ENCODE assay signal across 31 mouse cellular contexts in the genomic region with DNA sequence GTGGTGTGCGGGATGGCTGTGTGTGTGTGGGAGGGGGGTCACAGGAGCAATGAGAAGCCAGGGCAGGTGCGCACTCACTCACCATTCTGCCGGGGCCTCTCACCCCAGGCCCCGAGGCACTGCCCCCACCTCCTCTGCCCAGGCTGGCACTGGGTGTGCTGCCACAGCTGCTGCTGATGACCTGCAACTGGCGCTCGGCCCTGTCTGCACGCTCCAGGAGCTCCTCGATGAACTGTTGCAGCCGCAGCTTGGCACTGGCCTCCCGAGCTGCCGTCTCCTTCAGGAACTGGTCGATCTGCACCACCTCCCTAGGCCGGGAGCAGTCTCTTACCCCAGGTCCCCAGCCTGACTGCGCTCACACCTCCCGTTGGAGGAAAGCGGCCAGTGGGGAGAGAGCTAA. TPM values are rescaled to one million over a fixed set of nuclear protein-coding genes. Genes with fewer than 3 reads are reported as not detected.
A peak's percentile ranks its signal among the peaks of the same experiment; 100 is the strongest.
DNase-seq lines count a peak whose midpoint lies in the region; ATAC-seq and TF ChIP-seq lines count a peak whose summit lies in the region.
"Had no signal": no experiment of that assay in that cellular context is flagged by ENCODE, and none has a peak within 500 bp of the region (broad histone marks: within the 10 kb centered on the region; RNA-seq: fewer than 3 reads in every experiment).

No protein-coding gene starts in this region.

- H3K36me3 ChIP-seq in hindbrain, embryonic 15.5 days = 0 out of 2 replicates have a peak, but pooled peaks cover 6% of the 10 kb centered on the region
- no peaks in the 10 kb centered on the region for H3K36me3 ChIP-seq in hindbrain, embryonic 10.5 days
- H3K36me3 ChIP-seq in kidney, postnatal 0 days (ENCODE audit: insufficient read depth, low read length) = no peaks in the 10 kb centered on the region
- H3K36me3 ChIP-seq in limb, embryonic 10.5 days = peaks cover 9% of the 10 kb centered on the region; the same call in 1 of the 2 replicates
- H3K36me3 ChIP-seq: embryonic facial prominence, embryonic 15.5 days; heart, embryonic 10.5 days; stomach, embryonic 15.5 days had no signal

- WGBS in hindbrain, embryonic 15.5 days = 60% methylated on average over 16 of the region's 16 CpGs
- WGBS in hindbrain, embryonic 10.5 days = 69% methylated on average over 16 of the region's 16 CpGs
- WGBS in kidney, postnatal 0 days = 25% methylated on average over 16 of the region's 16 CpGs
- 75% methylated on average over 16 of the region's 16 CpGs for whole genome bisulfite sequencing in limb, embryonic 10.5 days

- peak; percentile 31 for ATAC-seq in hindbrain, embryonic 15.5 days (ENCODE audit: low FRiP score, low read depth)
- peak; percentile 51; the same call in 1 of the 2 replicates for ATAC-seq in kidney, postnatal 0 days (replicated peaks; ENCODE audit: low FRiP score, low read depth)
- ATAC-seq: activated CD4-positive, CD25-positive, alpha-beta regulatory T cell, adult 4 months; forebrain, embryonic 16.5 days; intestine, embryonic 16.5 days; liver, postnatal 0 days; lung, postnatal 0 days had no signal

- no peak for TF ChIP-seq CTCF in left cerebral cortex, adult 2 months (IDR thresholded peaks at IDR 0.05)
- no peak for TF ChIP-seq CTCF in kidney, postnatal 0 days (IDR thresholded peaks at IDR 0.05; ENCODE audit: low read depth)

- no peak overlapping the region for H3K9ac ChIP-seq in hindbrain, embryonic 15.5 days
- H3K9ac ChIP-seq in kidney, postnatal 0 days (ENCODE audit: low read depth, low read length) = no peak overlapping the region
- H3K9ac ChIP-seq: embryonic facial prominence, embryonic 15.5 days; liver, postnatal 0 days; stomach, embryonic 15.5 days had no signal

- DNase-seq in hindbrain, embryonic 10.5 days (ENCODE audit: low spot score) = no peak
- no peak for DNase-seq in left cerebral cortex, adult 2 months (ENCODE audit: extremely low spot score in 1 of 2, low spot score in 2 of 2)
- no peak for DNase-seq in left cerebral cortex, postnatal 10 days (ENCODE audit: extremely low spot score in 1 of 2, low spot score in 2 of 2)
- peak; percentile 65 for DNase-seq in kidney, postnatal 0 days (ENCODE audit: low spot score)
- peak; percentile 66 to 74 for DNase-seq in kidney, postnatal 4 days
- no peak for DNase-seq in limb, embryonic 10.5 days (ENCODE audit: low spot score)
- DNase-seq: adrenal gland, adult 8-10 months; cerebellum, adult 18-20 months; gastrocnemius, postnatal 10 days; liver, postnatal 0 days; right cerebral cortex, adult 18-20 months; thymus, adult 2 months; thymus, postnatal 4 days had no signal

- peaks cover 13% of the 10 kb centered on the region for H3K4me1 ChIP-seq in hindbrain, embryonic 15.5 days (replicated peaks)
- H3K4me1 ChIP-seq in hindbrain, embryonic 10.5 days (replicated peaks) = peaks cover 16% of the 10 kb centered on the region
- no peaks in the 10 kb centered on the region for H3K4me1 ChIP-seq in kidney, postnatal 0 days (replicated peaks; ENCODE audit: insufficient read depth, low read length)
- H3K4me1 ChIP-seq in limb, embryonic 10.5 days = peaks cover 39% of the 10 kb centered on the region

- no peak overlapping the region for H3K4me3 ChIP-seq in hindbrain, embryonic 15.5 days
- H3K4me3 ChIP-seq in hindbrain, embryonic 10.5 days = no peak overlapping the region
- no peak overlapping the region for H3K4me3 ChIP-seq in left cerebral cortex, adult 2 months
- H3K4me3 ChIP-seq in kidney, postnatal 0 days (replicated peaks; ENCODE audit: low read depth, low read length) = no peak overlapping the region
- no peak overlapping the region for H3K4me3 ChIP-seq in limb, embryonic 10.5 days
- H3K4me3 ChIP-seq: embryonic facial prominence, embryonic 15.5 days; heart, embryonic 10.5 days; stomach, embryonic 15.5 days had no signal

- H3K4me2 ChIP-seq in hindbrain, embryonic 15.5 days = no peak overlapping the region
- H3K4me2 ChIP-seq in kidney, postnatal 0 days (ENCODE audit: low read length) = no peak overlapping the region
- H3K4me2 ChIP-seq: embryonic facial prominence, embryonic 15.5 days; midbrain, embryonic 11.5 days; stomach, embryonic 15.5 days had no signal

- peaks cover 24% of the 10 kb centered on the region for H3K27me3 ChIP-seq in hindbrain, embryonic 15.5 days
- peaks cover 82% of the 10 kb centered on the region for H3K27me3 ChIP-seq in hindbrain, embryonic 10.5 days (ENCODE audit: insufficient read depth, poor library complexity, severe bottlenecking)
- H3K27me3 ChIP-seq in kidney, postnatal 0 days (ENCODE audit: insufficient read depth, low read length) = peaks cover 23% of the 10 kb centered on the region
- H3K27me3 ChIP-seq in limb, embryonic 10.5 days (ENCODE audit: low read depth, poor library complexity, severe bottlenecking) = peaks cover 84% of the 10 kb centered on the region

- intact Hi-C loops in left cerebral cortex, adult 2 months (cut with DNase I) = loop anchor here (2.0 kb wide), 1 partner anchor 32 kb away; a partner anchor contains a TSS
- intact Hi-C loops in left cerebral cortex, postnatal 10 days (cut with DNase I) = no loop called here

- H3K9me3 ChIP-seq in hindbrain, embryonic 15.5 days = no peaks in the 10 kb centered on the region
- H3K9me3 ChIP-seq in hindbrain, embryonic 10.5 days = no peaks in the 10 kb centered on the region
- H3K9me3 ChIP-seq in kidney, postnatal 0 days (replicated peaks; ENCODE audit: low read length) = no peaks in the 10 kb centered on the region
- H3K9me3 ChIP-seq in limb, embryonic 10.5 days (replicated peaks) = no peaks in the 10 kb centered on the region
- H3K9me3 ChIP-seq: embryonic facial prominence, embryonic 15.5 days; heart, embryonic 10.5 days; stomach, embryonic 15.5 days had no signal

- no peak overlapping the region for H3K27ac ChIP-seq in hindbrain, embryonic 15.5 days (replicated peaks)
- no peak overlapping the region for H3K27ac ChIP-seq in hindbrain, embryonic 10.5 days
- peak overlapping the region; percentile 50 for H3K27ac ChIP-seq in left cerebral cortex, adult 2 months
- H3K27ac ChIP-seq in kidney, postnatal 0 days = no peak overlapping the region
- H3K27ac ChIP-seq in limb, embryonic 10.5 days = no peak overlapping the region
- H3K27ac ChIP-seq: embryonic facial prominence, embryonic 15.5 days; heart, embryonic 10.5 days; macrophage; stomach, embryonic 15.5 days had no signal

RNA-seq across cellular contexts. Expression of a gene that starts 22.1 kb away (rescaled TPM):
- polyA plus RNA-seq in hindbrain, embryonic 15.5 days (2015; fragmentation: Nextera tagmentation; extraction: Ambion mirVana) = 10.2 and 10.4 TPM in 2 replicates
- polyA plus RNA-seq in hindbrain, embryonic 10.5 days (2016; fragmentation: Nextera tagmentation; extraction: Ambion mirVana) = 0.60 and 0.97 TPM in 2 replicates
- 100 to 1,000 TPM; 101 to 102 TPM for total RNA-seq in left cerebral cortex, adult 2 months (2021)
- total RNA-seq in left cerebral cortex, postnatal 10 days (2021) = 100 to 1,000 TPM; 113 to 114 TPM
- 0.04 and 0.08 TPM in 2 replicates for polyA plus RNA-seq in kidney, postnatal 0 days (2015; fragmentation: Nextera tagmentation; extraction: Ambion mirVana)
- polyA plus RNA-seq in limb, embryonic 10.5 days (2016; fragmentation: Nextera tagmentation; extraction: Ambion mirVana) = 0.87 and 2.0 TPM in 2 replicates
- total RNA-seq: granulocyte monocyte progenitor cell, adult 5-6 weeks; hematopoietic stem cell, adult 5-6 weeks; liver, adult 2 months had no signal
- polyA plus RNA-seq: heart, embryonic 16.5 days; liver, adult 2 months; liver, postnatal 0 days; lung, postnatal 0 days; macrophage had no signal

RNA-seq across cellular contexts. Expression of a gene that starts 28.9 kb away (rescaled TPM):
- polyA plus RNA-seq in hindbrain, embryonic 15.5 days (2015; fragmentation: Nextera tagmentation; extraction: Ambion mirVana) = 31.1 and 32.0 TPM in 2 replicates
- 37.5 and 40.7 TPM in 2 replicates for polyA plus RNA-seq in hindbrain, embryonic 10.5 days (2016; fragmentation: Nextera tagmentation; extraction: Ambion mirVana)
- 10 to 100 TPM; 25.3 to 26.0 TPM for total RNA-seq in left cerebral cortex, adult 2 months (2021)
- total RNA-seq in left cerebral cortex, postnatal 10 days (2021) = 10 to 100 TPM; 20.4 to 22.1 TPM
- 37.3 and 40.2 TPM in 2 replicates for polyA plus RNA-seq in kidney, postnatal 0 days (2015; fragmentation: Nextera tagmentation; extraction: Ambion mirVana)
- polyA plus RNA-seq in limb, embryonic 10.5 days (2016; fragmentation: Nextera tagmentation; extraction: Ambion mirVana) = 23.3 and 29.0 TPM in 2 replicates

RNA-seq across cellular contexts. Expression of a gene that starts 29.4 kb away (rescaled TPM):
- 551 and 557 TPM in 2 replicates for polyA plus RNA-seq in hindbrain, embryonic 15.5 days (2015; fragmentation: Nextera tagmentation; extraction: Ambion mirVana)
- 641 and 745 TPM in 2 replicates for polyA plus RNA-seq in hindbrain, embryonic 10.5 days (2016; fragmentation: Nextera tagmentation; extraction: Ambion mirVana)
- total RNA-seq in left cerebral cortex, adult 2 months (2021) = 100 to 1,000 TPM; 200 to 226 TPM
- 100 to 1,000 TPM; 245 to 257 TPM for total RNA-seq in left cerebral cortex, postnatal 10 days (2021)
- polyA plus RNA-seq in kidney, postnatal 0 days (2015; fragmentation: Nextera tagmentation; extraction: Ambion mirVana) = 358 and 392 TPM in 2 replicates
- polyA plus RNA-seq in limb, embryonic 10.5 days (2016; fragmentation: Nextera tagmentation; extraction: Ambion mirVana) = 778 and 852 TPM in 2 replicates

RNA-seq across cellular contexts. Expression of a gene that starts 32.7 kb away (rescaled TPM):
- 0.09 TPM in 1 of 2 replicates, not detected in the other for polyA plus RNA-seq in hindbrain, embryonic 15.5 days (2015; fragmentation: Nextera tagmentation; extraction: Ambion mirVana)
- polyA plus RNA-seq in hindbrain, embryonic 10.5 days (2016; fragmentation: Nextera tagmentation; extraction: Ambion mirVana) = not detected in 2 replicates
- total RNA-seq in left cerebral cortex, adult 2 months (2021) = 10 to 100 TPM; 43.7 to 95.7 TPM
- 10 to 100 TPM; 31.2 to 33.6 TPM for total RNA-seq in left cerebral cortex, postnatal 10 days (2021)
- not detected in 2 replicates for polyA plus RNA-seq in kidney, postnatal 0 days (2015; fragmentation: Nextera tagmentation; extraction: Ambion mirVana)
- polyA plus RNA-seq in limb, embryonic 10.5 days (2016; fragmentation: Nextera tagmentation; extraction: Ambion mirVana) = not detected in 2 replicates
- total RNA-seq: adrenal gland, adult 8-10 months; gastrocnemius, postnatal 10 days; granulocyte monocyte progenitor cell, adult 5-6 weeks; liver, adult 2 months; MEL had no signal
- polyA plus RNA-seq: activated CD4-positive, CD25-positive, alpha-beta regulatory T cell, adult 4 months; C2C12; embryonic facial prominence, embryonic 15.5 days; heart, embryonic 10.5 days; heart, embryonic 16.5 days; intestine, embryonic 16.5 days; limb, embryonic 11.5 days; liver, adult 2 months; liver, postnatal 0 days; lung, postnatal 0 days; macrophage; midbrain, embryonic 11.5 days; neural tube, embryonic 14.5 days; stomach, embryonic 15.5 days had no signal

RNA-seq across cellular contexts. Expression of a gene that starts 48.9 kb away (rescaled TPM):
- 69.0 and 79.1 TPM in 2 replicates for polyA plus RNA-seq in hindbrain, embryonic 15.5 days (2015; fragmentation: Nextera tagmentation; extraction: Ambion mirVana)
- polyA plus RNA-seq in hindbrain, embryonic 10.5 days (2016; fragmentation: Nextera tagmentation; extraction: Ambion mirVana) = 69.3 and 82.0 TPM in 2 replicates
- 10 to 100 TPM; 48.8 to 52.7 TPM for total RNA-seq in left cerebral cortex, adult 2 months (2021)
- 10 to 100 TPM; 45.7 to 47.7 TPM for total RNA-seq in left cerebral cortex, postnatal 10 days (2021)
- 34.6 and 38.7 TPM in 2 replicates for polyA plus RNA-seq in kidney, postnatal 0 days (2015; fragmentation: Nextera tagmentation; extraction: Ambion mirVana)
- polyA plus RNA-seq in limb, embryonic 10.5 days (2016; fragmentation: Nextera tagmentation; extraction: Ambion mirVana) = 88.0 and 104 TPM in 2 replicates

Comparison
In these comparisons a context has a peak if more than half of its experiments do, and no peak if none do; other contexts are left out.
1. DNase-seq: peak in kidney, postnatal 0 days (single experiment) and kidney, postnatal 4 days (2 of 2); none in hindbrain, embryonic 10.5 days (single experiment), left cerebral cortex, adult 2 months (0 of 2), left cerebral cortex, postnatal 10 days (0 of 2) and limb, embryonic 10.5 days (single experiment).